Mouse (Mus musculus) lung, postnatal 0 days (tissue): ENCODE data around the gene Ick. TPM values are rescaled to one million over a fixed set of nuclear protein-coding genes. Genes with fewer than 3 reads are reported as not detected.

Experiments used
- ATAC-seq: fragments of 200-750 bp; cut with Nextera tagmentation; 2 replicates; pipeline ENCODE4 v1.8.0; 2017; ENCODE audit warnings: moderate library complexity
- DNase-seq: peaks from one replicate; pipeline ENCODE4 v3.0.0-alpha.2; 2016; ENCODE audit warnings: low spot score
- H3K27ac ChIP-seq: fragments of 300-500 bp; sonication (generic); 2 replicates; pipeline ENCODE4 v1.5.1; 2014; ENCODE audit warnings: antibody characterized with exemption, mild to moderate bottlenecking, low read length, mixed read lengths
- H3K27me3 ChIP-seq: fragments of 300-500 bp; sonication (generic); replicated peaks from 2 replicates; pipeline ENCODE4 v1.6.1; 2014; ENCODE audit warnings: low read length, mixed read lengths; ENCODE audit not compliant: insufficient read depth
- H3K36me3 ChIP-seq: fragments of 300-500 bp; sonication (generic); 2 replicates; pipeline ENCODE4 v1.6.1; 2014; ENCODE audit warnings: low read length, mixed read lengths; ENCODE audit not compliant: insufficient read depth
- H3K4me1 ChIP-seq: fragments of 300-500 bp; sonication (generic); 2 replicates; pipeline ENCODE4 v1.6.1; 2014; ENCODE audit warnings: antibody characterized with exemption, low read depth, low read length, mixed read lengths; ENCODE audit not compliant: insufficient read depth
- H3K4me2 ChIP-seq: fragments of 300-500 bp; sonication (generic); replicated peaks from 2 replicates; pipeline ENCODE4 v1.6.1; 2014; ENCODE audit warnings: low read depth, mild to moderate bottlenecking, low read length, moderate library complexity, mixed read lengths
- H3K4me3 ChIP-seq: fragments of 300-500 bp; sonication (generic); 2 replicates; pipeline ENCODE4 v1.5.1; 2014; ENCODE audit warnings: low read depth, low read length
- H3K9ac ChIP-seq: fragments of 300-500 bp; sonication (generic); replicated peaks from 2 replicates; pipeline ENCODE4 v1.6.1; 2014; ENCODE audit warnings: low read depth, mild to moderate bottlenecking
- H3K9me3 ChIP-seq: fragments of 300-500 bp; sonication (generic); 2 replicates; pipeline ENCODE4 v1.6.1; 2016; ENCODE audit warnings: low read length, mixed read lengths
- CTCF ChIP-seq: IDR thresholded peaks from 2 replicates; pipeline ENCODE4 v1.5.1; 2016; ENCODE audit warnings: antibody characterized with exemption, mild to moderate bottlenecking
- EP300 ChIP-seq: IDR thresholded peaks from 2 replicates; pipeline ENCODE4 v1.6.1; 2016; ENCODE audit warnings: antibody characterized with exemption, mild to moderate bottlenecking, control low read depth
- WGBS: fragments of 180-500 bp; shearing (Covaris S2); extraction: QIAGEN DNeasy Blood & Tissue Kit; methylation state at CpG from one replicate; pipeline ENCODE4 v1.1.7; 2014; 5-methylcytosine and 5-hydroxymethylcytosine counted together
- polyA plus RNA-seq: library from polyadenylated mRNA; unstranded; fragments of >200 nt; fragmentation: Nextera tagmentation; extraction: Ambion mirVana; gene quantifications from 2 replicates; pipeline ENCODE4 v1.2.1, GENCODE M21; 2015

Ick gene
- polyA plus RNA-seq, 1 experiment from 2014 or later = 23.0 TPM

- Histone ChIP-seq H3K9ac (no peak overlapping the region), H3K4me1 (peaks cover 8% of the 10 kb centered on the region; the same call in 1 of the 2 replicates), H3K4me2 (no peak overlapping the region), H3K27me3 (no peaks in the 10 kb centered on the region), H3K4me3 (no peak overlapping the region), H3K36me3 (peaks cover 24% of the 10 kb centered on the region; the same call in 1 of the 2 replicates), H3K9me3 (no peaks in the 10 kb centered on the region), H3K27ac (no peak overlapping the region)
- no peak for TF ChIP-seq CTCF
- TF ChIP-seq EP300 = no peak
- ATAC-seq (no peak), DNase-seq (no peak)
- 78% methylated on average over 5 of the region's 5 CpGs for WGBS
Measured at GRCm38 (mm10) chr9:78100956-78101355, 8.0 kb upstream of the Ick start.

- 46% methylated on average over 4 of the region's 4 CpGs for WGBS
- no peak for TF ChIP-seq EP300
- no peak for TF ChIP-seq CTCF
- no peaks in the 10 kb centered on the region for H3K27me3 ChIP-seq
- H3K4me1 ChIP-seq = peaks cover 8% of the 10 kb centered on the region; the same call in 1 of the 2 replicates
- peaks cover 24% of the 10 kb centered on the region; the same call in 1 of the 2 replicates for H3K36me3 ChIP-seq
- ATAC-seq = no peak
- no peak overlapping the region for H3K9ac ChIP-seq
- no peaks in the 10 kb centered on the region for H3K9me3 ChIP-seq
- no peak overlapping the region for H3K4me3 ChIP-seq
- H3K27ac ChIP-seq = no peak overlapping the region
- no peak for DNase-seq
- H3K4me2 ChIP-seq = no peak overlapping the region
Measured at GRCm38 (mm10) chr9:78101431-78101830, 7.6 kb upstream of the Ick start.

GRCm38 (mm10) chr9:78103965-78104560 lies 4.9 kb upstream of the Ick start:
- Histone ChIP-seq H3K27ac (no peak overlapping the region), H3K27me3 (no peaks in the 10 kb centered on the region), H3K4me2 (no peak overlapping the region), H3K4me3 (no peak overlapping the region), H3K9ac (no peak overlapping the region), H3K4me1 (peaks cover 14% of the 10 kb centered on the region; the same call in 1 of the 2 replicates), H3K36me3 (0 out of 2 replicates have a peak, but pooled peaks cover 9% of the 10 kb centered on the region), H3K9me3 (no peaks in the 10 kb centered on the region)
- DNase-seq = no peak
- 89% methylated on average over 8 of the region's 8 CpGs for WGBS
- no peak for ATAC-seq
- TF ChIP-seq CTCF = no peak

GRCm38 (mm10) chr9:78104973-78105372 lies 4.0 kb upstream of the Ick start:
- H3K4me1 ChIP-seq = peaks cover 14% of the 10 kb centered on the region; the same call in 1 of the 2 replicates
- TF ChIP-seq EP300 = no peak
- H3K4me2 ChIP-seq = no peak overlapping the region; the same call in 1 of the 2 replicates
- H3K9ac ChIP-seq = no peak overlapping the region
- H3K4me3 ChIP-seq = no peak overlapping the region
- DNase-seq = peak; percentile 69
- WGBS = 69% methylated on average over 6 of the region's 6 CpGs
- no peaks in the 10 kb centered on the region for H3K27me3 ChIP-seq
- H3K9me3 ChIP-seq = no peaks in the 10 kb centered on the region
- ATAC-seq = no peak
- H3K36me3 ChIP-seq = 0 out of 2 replicates have a peak, but pooled peaks cover 3% of the 10 kb centered on the region
- H3K27ac ChIP-seq = peak overlapping the region; percentile 20; the same call in 1 of the 2 replicates

GRCm38 (mm10) chr9:78105501-78105932 lies 3.5 kb upstream of the Ick start:
- H3K4me2 ChIP-seq = no peak overlapping the region; the same call in 1 of the 2 replicates
- peak; percentile 41 for DNase-seq
- no peak overlapping the region; the same call in 1 of the 2 replicates for H3K9ac ChIP-seq
- H3K27me3 ChIP-seq = no peaks in the 10 kb centered on the region
- no peak for ATAC-seq
- TF ChIP-seq EP300 (no peak), CTCF (no peak)
- peak overlapping the region; percentile 20; the same call in 1 of the 2 replicates for H3K27ac ChIP-seq
- peaks cover 14% of the 10 kb centered on the region; the same call in 1 of the 2 replicates for H3K4me1 ChIP-seq
- H3K9me3 ChIP-seq = no peaks in the 10 kb centered on the region
- H3K4me3 ChIP-seq = no peak overlapping the region
- H3K36me3 ChIP-seq = no peaks in the 10 kb centered on the region
- WGBS = 50% methylated on average over 6 of the region's 6 CpGs

- H3K27ac ChIP-seq = no peak overlapping the region
- TF ChIP-seq CTCF (no peak), EP300 (no peak)
- H3K27me3 ChIP-seq = no peaks in the 10 kb centered on the region
- no peaks in the 10 kb centered on the region for H3K9me3 ChIP-seq
- ATAC-seq = no peak
- H3K4me3 ChIP-seq = 0 out of 2 replicates have a peak overlapping the region, but pooled peaks have one; percentile 81
- WGBS = 89% methylated on average over 4 of the region's 4 CpGs
- no peak overlapping the region for H3K9ac ChIP-seq
- H3K4me1 ChIP-seq = peaks cover 14% of the 10 kb centered on the region; the same call in 1 of the 2 replicates
- DNase-seq = no peak
- H3K4me2 ChIP-seq = peak overlapping the region; percentile 85; the same call in 1 of the 2 replicates
- no peaks in the 10 kb centered on the region for H3K36me3 ChIP-seq
Measured at GRCm38 (mm10) chr9:78106821-78107220, 2.2 kb upstream of the Ick start.
